Mouse (Mus musculus) hindbrain, embryonic 12.5 days (tissue): ENCODE data around the gene Lin28a. TPM values are rescaled to one million over a fixed set of nuclear protein-coding genes. Genes with fewer than 3 reads are reported as not detected.

ENCODE experiments used
- ATAC-seq: fragments of 200-750 bp; cut with Nextera tagmentation; 2 replicates; pipeline ENCODE4 v1.8.0; 2017; ENCODE audit warnings: moderate TSS enrichment; ENCODE audit not compliant: low FRiP score
- H3K27ac ChIP-seq: fragments of 300-500 bp; sonication (generic); 2 replicates; pipeline ENCODE4 v1.5.1; 2016; ENCODE audit warnings: mild to moderate bottlenecking
- H3K27me3 ChIP-seq: fragments of 300-500 bp; sonication (generic); 2 replicates; pipeline ENCODE4 v1.6.1; 2016; ENCODE audit warnings: mild to moderate bottlenecking
- H3K36me3 ChIP-seq: fragments of 300-500 bp; sonication (generic); 2 replicates; pipeline ENCODE4 v1.6.1; 2016; ENCODE audit warnings: mild to moderate bottlenecking
- H3K4me1 ChIP-seq: fragments of 300-500 bp; sonication (generic); 2 replicates; pipeline ENCODE4 v1.6.1; 2016
- H3K4me2 ChIP-seq: fragments of 300-500 bp; sonication (generic); replicated peaks from 2 replicates; pipeline ENCODE4 v1.6.1; 2016; ENCODE audit warnings: mild to moderate bottlenecking
- H3K4me3 ChIP-seq: fragments of 300-500 bp; sonication (generic); 2 replicates; pipeline ENCODE4 v1.5.1; 2016; ENCODE audit warnings: mild to moderate bottlenecking
- H3K9ac ChIP-seq: fragments of 300-500 bp; sonication (generic); 2 replicates; pipeline ENCODE4 v1.6.1; 2016; ENCODE audit warnings: mild to moderate bottlenecking, moderate library complexity
- H3K9me3 ChIP-seq: fragments of 300-500 bp; sonication (generic); replicated peaks from 2 replicates; pipeline ENCODE4 v1.6.1; 2016; ENCODE audit warnings: mild to moderate bottlenecking
- WGBS: fragments of 180-500 bp; shearing (Covaris S2); methylation state at CpG from one replicate; pipeline ENCODE4 v1.1.7; 2016; 5-methylcytosine and 5-hydroxymethylcytosine counted together
- polyA plus RNA-seq: library from polyadenylated mRNA; unstranded; fragments of >200 nt; fragmentation: Nextera tagmentation; extraction: Ambion mirVana; gene quantifications from 2 replicates; pipeline ENCODE4 v1.2.1, GENCODE M21; 2016

Gene Lin28a
- polyA plus RNA-seq, 1 experiment from 2014 or later: 1.4 TPM

GRCm38 (mm10) chr4:134017201-134017865, 1.3 kb downstream of the Lin28a start:
- 2% methylated on average over 21 of the region's 21 CpGs for WGBS
- H3K4me1 ChIP-seq: peaks cover 46% of the 10 kb centered on the region
- peak; percentile 24; the same call in 1 of the 2 replicates for ATAC-seq

GRCm38 (mm10) chr4:134016767-134017166, 1.9 kb downstream of the Lin28a start:
- H3K9me3 ChIP-seq: no peaks in the 10 kb centered on the region
- H3K36me3 ChIP-seq: no peaks in the 10 kb centered on the region
- peak overlapping the region; percentile 38; the same call in 1 of the 2 replicates for H3K9ac ChIP-seq
- H3K4me1 ChIP-seq: peaks cover 51% of the 10 kb centered on the region
- no peak for ATAC-seq
- H3K4me3 ChIP-seq: peak overlapping the region; percentile 38; the same call in 1 of the 2 replicates
- 2% methylated on average over 8 of the region's 8 CpGs for WGBS
- peaks cover 4% of the 10 kb centered on the region; the same call in 1 of the 2 replicates for H3K27me3 ChIP-seq
- peak overlapping the region; percentile 62 for H3K4me2 ChIP-seq
- H3K27ac ChIP-seq: peak overlapping the region; percentile 58

More at GRCm38 (mm10) chr4:134017201-134017865, 1.3 kb downstream of the Lin28a start:
- Histone ChIP-seq H3K4me3 (peak overlapping the region; percentile 38), H3K9ac (peak overlapping the region; percentile 48), H3K27me3 (peaks cover 4% of the 10 kb centered on the region; the same call in 1 of the 2 replicates), H3K9me3 (no peaks in the 10 kb centered on the region), H3K4me2 (peak overlapping the region; percentile 62), H3K36me3 (no peaks in the 10 kb centered on the region), H3K27ac (peak overlapping the region; percentile 58)

- WGBS: 2% methylated on average over 7 of the region's 7 CpGs
- Histone ChIP-seq H3K27me3 (peaks cover 4% of the 10 kb centered on the region; the same call in 1 of the 2 replicates), H3K9me3 (no peaks in the 10 kb centered on the region), H3K4me2 (peak overlapping the region; percentile 62), H3K36me3 (no peaks in the 10 kb centered on the region), H3K4me1 (peaks cover 57% of the 10 kb centered on the region), H3K27ac (peak overlapping the region; percentile 23; the same call in 1 of the 2 replicates), H3K4me3 (peak overlapping the region; percentile 38; the same call in 1 of the 2 replicates), H3K9ac (no peak overlapping the region)
- no peak for ATAC-seq
Observed at GRCm38 (mm10) chr4:134016208-134016607, 2.4 kb downstream of the Lin28a start.

- Histone ChIP-seq H3K36me3 (no peaks in the 10 kb centered on the region), H3K4me3 (no peak overlapping the region), H3K27ac (no peak overlapping the region), H3K9me3 (no peaks in the 10 kb centered on the region), H3K9ac (no peak overlapping the region), H3K27me3 (peaks cover 4% of the 10 kb centered on the region; the same call in 1 of the 2 replicates), H3K4me2 (no peak overlapping the region), H3K4me1 (peaks cover 38% of the 10 kb centered on the region)
- ATAC-seq: no peak
- 50% methylated on average over 12 of the region's 12 CpGs for WGBS
Observed at GRCm38 (mm10) chr4:134012858-134013528, 5.6 kb downstream of the Lin28a start.

GRCm38 (mm10) chr4:134011450-134012414, 6.9 kb downstream of the Lin28a start:
- H3K4me3 ChIP-seq: no peak overlapping the region

GRCm38 (mm10) chr4:134009709-134010108, 8.9 kb downstream of the Lin28a start:
- peaks cover 13% of the 10 kb centered on the region for H3K4me1 ChIP-seq
- H3K27me3 ChIP-seq: no peaks in the 10 kb centered on the region
- ATAC-seq: no peak
- H3K27ac ChIP-seq: no peak overlapping the region
- H3K4me3 ChIP-seq: no peak overlapping the region
- H3K4me2 ChIP-seq: no peak overlapping the region
- no peaks in the 10 kb centered on the region for H3K9me3 ChIP-seq
- 79% methylated on average over 6 of the region's 6 CpGs for WGBS
- no peak overlapping the region for H3K9ac ChIP-seq
- no peaks in the 10 kb centered on the region for H3K36me3 ChIP-seq

More at GRCm38 (mm10) chr4:134011450-134012414, 6.9 kb downstream of the Lin28a start:
- Histone ChIP-seq H3K4me2 (peak overlapping the region; percentile 25; the same call in 1 of the 2 replicates), H3K27ac (no peak overlapping the region), H3K27me3 (no peaks in the 10 kb centered on the region), H3K9ac (no peak overlapping the region; the same call in 1 of the 2 replicates), H3K9me3 (no peaks in the 10 kb centered on the region), H3K4me1 (peaks cover 25% of the 10 kb centered on the region), H3K36me3 (no peaks in the 10 kb centered on the region)
- no peak for ATAC-seq
- WGBS: 9% methylated on average over 15 of the region's 16 CpGs

- no peaks in the 10 kb centered on the region for H3K9me3 ChIP-seq
- H3K36me3 ChIP-seq: no peaks in the 10 kb centered on the region
- ATAC-seq: no peak
- peaks cover 8% of the 10 kb centered on the region for H3K4me1 ChIP-seq
- no peak overlapping the region for H3K4me2 ChIP-seq
- H3K9ac ChIP-seq: no peak overlapping the region
- H3K4me3 ChIP-seq: no peak overlapping the region
- no peaks in the 10 kb centered on the region for H3K27me3 ChIP-seq
- 95% methylated on average over 3 of the region's 3 CpGs for WGBS
- H3K27ac ChIP-seq: no peak overlapping the region
Observed at GRCm38 (mm10) chr4:134006845-134007244, 11.8 kb downstream of the Lin28a start.

- no peaks in the 10 kb centered on the region for H3K4me1 ChIP-seq
- H3K36me3 ChIP-seq: no peaks in the 10 kb centered on the region
- 86% methylated on average over 12 of the region's 12 CpGs for WGBS
- H3K9me3 ChIP-seq: no peaks in the 10 kb centered on the region
- H3K9ac ChIP-seq: no peak overlapping the region
- H3K27ac ChIP-seq: no peak overlapping the region
- H3K4me3 ChIP-seq: no peak overlapping the region
- ATAC-seq: no peak
- H3K27me3 ChIP-seq: no peaks in the 10 kb centered on the region
- H3K4me2 ChIP-seq: no peak overlapping the region
Observed at GRCm38 (mm10) chr4:134005581-134006358, 12.9 kb downstream of the Lin28a start.

GRCm38 (mm10) chr4:134002903-134003302, 15.7 kb downstream of the Lin28a start:
- no peaks in the 10 kb centered on the region for H3K27me3 ChIP-seq
- H3K9me3 ChIP-seq: no peaks in the 10 kb centered on the region
- no peak overlapping the region for H3K9ac ChIP-seq
- peaks cover 9% of the 10 kb centered on the region for H3K4me1 ChIP-seq
- WGBS: 53% methylated on average over 5 of the region's 5 CpGs
- H3K36me3 ChIP-seq: no peaks in the 10 kb centered on the region
- no peak overlapping the region for H3K27ac ChIP-seq
- no peak overlapping the region for H3K4me3 ChIP-seq
- no peak overlapping the region for H3K4me2 ChIP-seq
- ATAC-seq: no peak

- no peak overlapping the region for H3K4me3 ChIP-seq
- 59% methylated on average over 4 of the region's 4 CpGs for whole genome bisulfite sequencing
- peaks cover 9% of the 10 kb centered on the region for H3K4me1 ChIP-seq
- no peaks in the 10 kb centered on the region for H3K27me3 ChIP-seq
- no peak overlapping the region for H3K9ac ChIP-seq
- H3K4me2 ChIP-seq: no peak overlapping the region
- ATAC-seq: no peak
- H3K36me3 ChIP-seq: no peaks in the 10 kb centered on the region
- H3K9me3 ChIP-seq: no peaks in the 10 kb centered on the region
- no peak overlapping the region for H3K27ac ChIP-seq
Observed at GRCm38 (mm10) chr4:134002246-134002645, 16.4 kb downstream of the Lin28a start.

- H3K27me3 ChIP-seq: no peaks in the 10 kb centered on the region
- H3K9ac ChIP-seq: no peak overlapping the region
- peaks cover 9% of the 10 kb centered on the region for H3K4me1 ChIP-seq
- no peaks in the 10 kb centered on the region for H3K9me3 ChIP-seq
- no peak for ATAC-seq
- WGBS: 42% methylated on average over 10 of the region's 10 CpGs
- H3K4me3 ChIP-seq: no peak overlapping the region
- no peak overlapping the region for H3K4me2 ChIP-seq
- no peak overlapping the region for H3K27ac ChIP-seq
- H3K36me3 ChIP-seq: no peaks in the 10 kb centered on the region
Observed at GRCm38 (mm10) chr4:134001710-134002109, 16.9 kb downstream of the Lin28a start.
